Mouse (Mus musculus) CH12.LX (cell line): ENCODE measurements around the gene Abcb8.

Experiments
- NELFE ChIP-seq: IDR thresholded peaks from 2 replicates; pipeline ENCODE4 v1.6.1; 2011; ENCODE audit warnings: low read depth, low read length, improper control_type of control experiment
- POLR2A ChIP-seq: IDR thresholded peaks from 2 replicates; pipeline ENCODE4 v1.6.1; 2011; ENCODE audit warnings: low read depth, mild to moderate bottlenecking, improper control_type of control experiment, low read length

DNA sequence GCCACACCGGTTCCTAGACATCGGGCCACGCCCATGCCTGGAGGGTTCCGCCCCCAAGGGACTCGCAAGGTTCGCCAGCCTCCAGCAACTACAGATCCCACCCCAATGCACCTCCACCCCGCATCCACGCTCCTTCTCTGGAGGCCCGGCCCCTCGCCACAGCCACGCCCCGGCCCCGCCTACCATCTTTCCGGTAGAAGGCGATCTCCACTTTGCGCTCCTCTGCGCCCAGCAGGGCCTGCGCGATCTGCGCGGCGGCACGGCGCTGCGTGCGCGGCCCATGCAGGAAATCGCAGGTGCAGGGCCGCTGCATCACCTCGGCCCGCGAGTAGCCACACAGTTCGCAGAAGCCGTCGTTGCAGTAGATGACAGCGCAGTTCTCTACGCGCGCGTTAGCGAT, 45.3 kb upstream of the Abcb8 start:
- no peak for TF ChIP-seq NELFE
- TF ChIP-seq POLR2A: peak; percentile 51
